Mouse (Mus musculus) embryonic facial prominence, embryonic 10.5 days (tissue): ENCODE data around the gene Tmem102. TPM values are rescaled to one million over a fixed set of nuclear protein-coding genes. Genes with fewer than 3 reads are reported as not detected.

Experiments
- DNase-seq: peaks from one replicate; pipeline ENCODE4 v3.0.0-alpha.2; 2017; ENCODE audit warnings: low spot score
- H3K27ac ChIP-seq: fragments of 300-500 bp; sonication (generic); replicated peaks from 2 replicates; pipeline ENCODE4 v1.5.1; 2016; ENCODE audit warnings: mild to moderate bottlenecking
- H3K27me3 ChIP-seq: fragments of 300-500 bp; sonication (generic); replicated peaks from 2 replicates; pipeline ENCODE4 v1.6.1; 2016; ENCODE audit warnings: low read depth, mild to moderate bottlenecking; ENCODE audit not compliant: poor library complexity, severe bottlenecking
- H3K36me3 ChIP-seq: fragments of 300-500 bp; sonication (generic); replicated peaks from 2 replicates; pipeline ENCODE4 v1.6.1; 2016; ENCODE audit warnings: mild to moderate bottlenecking, moderate library complexity
- H3K4me1 ChIP-seq: fragments of 300-500 bp; sonication (generic); 2 replicates; pipeline ENCODE4 v1.6.1; 2016
- H3K4me3 ChIP-seq: fragments of 300-500 bp; sonication (generic); 2 replicates; pipeline ENCODE4 v1.5.1; 2016; ENCODE audit warnings: mild to moderate bottlenecking, moderate library complexity
- H3K9me3 ChIP-seq: fragments of 300-500 bp; sonication (generic); 2 replicates; pipeline ENCODE4 v1.6.1; 2016; ENCODE audit warnings: mild to moderate bottlenecking
- WGBS: fragments of 180-500 bp; shearing (Covaris S2); methylation state at CpG from one replicate; pipeline ENCODE4 v1.1.7; 2016; 5-methylcytosine and 5-hydroxymethylcytosine counted together
- polyA plus RNA-seq: library from polyadenylated mRNA; unstranded; fragments of >200 nt; fragmentation: Nextera tagmentation; extraction: Ambion mirVana; gene quantifications from 2 replicates; pipeline ENCODE4 v1.2.1, GENCODE M21; 2016

Gene Tmem102
- polyA plus RNA-seq, 1 experiment from 2014 or later: 2.7 TPM

DNA sequence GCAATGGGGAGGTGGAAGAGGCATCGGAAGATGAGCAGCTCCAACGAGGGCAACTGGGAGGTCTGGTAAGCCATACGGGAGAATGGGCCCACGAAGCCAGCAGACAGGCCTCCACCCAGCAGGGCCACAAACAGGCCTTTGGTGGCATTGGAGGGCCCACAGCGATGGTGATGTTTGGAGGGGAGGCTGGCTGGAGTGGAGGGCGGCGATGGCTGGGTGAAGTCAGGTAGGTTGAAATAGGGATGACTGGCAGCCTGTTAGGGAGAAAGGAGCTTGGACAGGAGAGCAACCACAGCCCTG lies 44.6 kb downstream of the Tmem102 start:
- 92% methylated on average over 7 of the region's 7 CpGs for WGBS
- H3K9me3 ChIP-seq: no peaks in the 10 kb centered on the region
- H3K4me1 ChIP-seq: peaks cover 44% of the 10 kb centered on the region
- peaks cover 5% of the 10 kb centered on the region; the same call in 1 of the 2 replicates for H3K36me3 ChIP-seq
- H3K4me3 ChIP-seq: peak overlapping the region; percentile 20; the same call in 1 of the 2 replicates
- H3K27me3 ChIP-seq: peaks cover 4% of the 10 kb centered on the region; the same call in 1 of the 2 replicates
- no peak for DNase-seq
- H3K27ac ChIP-seq: peak overlapping the region; percentile 95; the same call in 1 of the 2 replicates

DNA sequence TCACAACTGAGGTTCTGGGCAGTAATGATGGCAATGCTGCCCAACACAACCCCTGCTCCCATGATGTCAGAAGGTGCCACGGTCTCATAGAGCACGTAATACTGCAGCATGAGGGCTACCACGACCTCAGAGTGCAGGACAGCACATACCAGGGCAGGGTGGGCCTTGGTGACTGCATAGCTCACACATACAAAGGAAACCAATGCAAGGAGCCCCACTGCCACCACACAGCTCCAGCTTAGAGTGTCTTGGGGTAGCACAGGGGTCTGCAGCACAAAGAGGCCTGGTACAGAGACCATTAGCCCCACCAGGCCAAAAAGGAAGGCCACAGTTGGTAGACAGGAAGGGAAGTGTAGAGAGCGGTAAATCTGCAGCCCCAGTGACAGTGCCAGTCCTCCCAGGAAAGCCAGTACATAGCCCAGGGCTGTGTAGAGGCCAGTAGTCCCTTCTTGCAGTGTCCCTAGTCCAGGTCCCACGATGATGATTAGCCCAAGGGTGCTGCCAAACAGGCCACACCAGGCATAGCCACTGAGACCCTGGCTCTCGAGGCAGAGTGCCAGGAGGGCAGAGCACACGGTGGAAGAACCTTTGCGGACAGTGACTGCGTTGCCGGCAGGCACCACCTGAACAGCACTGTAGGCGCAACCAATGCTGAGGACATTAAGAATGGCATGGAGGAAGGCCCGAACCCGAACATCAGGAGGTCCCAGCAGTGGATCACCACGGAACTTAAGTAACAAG lies 45.1 kb downstream of the Tmem102 start:
- Histone ChIP-seq H3K4me1 (peaks cover 44% of the 10 kb centered on the region), H3K36me3 (peaks cover 10% of the 10 kb centered on the region; the same call in 1 of the 2 replicates), H3K27me3 (peaks cover 4% of the 10 kb centered on the region; the same call in 1 of the 2 replicates), H3K27ac (peak overlapping the region; percentile 95), H3K9me3 (no peaks in the 10 kb centered on the region), H3K4me3 (peak overlapping the region; percentile 64)
- DNase-seq: no peak
- 78% methylated on average over 14 of the region's 14 CpGs for WGBS

DNA sequence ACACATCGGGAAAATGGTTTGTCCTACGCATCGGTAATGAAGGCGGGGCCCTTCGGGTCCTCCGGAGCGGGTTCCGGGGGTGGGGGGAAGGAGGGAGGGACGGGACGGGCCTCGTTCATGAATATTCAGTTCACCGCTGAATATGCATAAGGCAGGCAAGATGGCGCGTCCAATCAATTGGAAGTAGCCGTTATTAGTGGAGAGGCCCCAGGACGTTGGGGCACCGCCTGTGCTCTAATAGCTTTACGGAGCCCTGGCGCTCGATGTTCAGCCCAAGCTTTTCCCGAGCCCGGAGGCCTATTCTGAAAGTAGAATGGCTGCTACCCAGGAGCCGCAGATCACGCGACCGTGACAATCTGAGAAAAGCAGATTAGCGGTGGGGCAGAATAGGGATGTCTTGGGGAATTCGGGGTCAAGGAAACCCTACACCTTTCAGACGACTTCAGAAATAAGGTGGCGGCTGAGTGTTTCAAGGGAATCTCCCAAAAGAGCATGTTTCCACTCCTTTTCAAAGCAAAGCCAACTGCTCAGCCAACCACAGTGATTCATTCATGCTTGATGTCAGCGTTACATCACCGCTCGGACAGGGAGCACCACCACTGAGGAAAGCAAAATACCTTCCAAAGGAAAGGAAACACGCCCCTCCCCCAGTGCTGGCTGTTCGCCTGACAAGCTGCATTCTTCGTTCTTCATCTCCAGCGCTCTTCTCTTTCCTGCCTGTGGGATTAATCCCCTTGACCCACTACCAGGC lies 46.3 kb downstream of the Tmem102 start:
- H3K36me3 ChIP-seq: peaks cover 13% of the 10 kb centered on the region; the same call in 1 of the 2 replicates
- H3K4me3 ChIP-seq: peak overlapping the region; percentile 64
- H3K27ac ChIP-seq: peak overlapping the region; percentile 95
- under 1% methylated on average over 37 of the region's 37 CpGs for WGBS
- DNase-seq: peak; percentile 95
- peaks cover 47% of the 10 kb centered on the region for H3K4me1 ChIP-seq
- no peaks in the 10 kb centered on the region for H3K9me3 ChIP-seq
- peaks cover 4% of the 10 kb centered on the region; the same call in 1 of the 2 replicates for H3K27me3 ChIP-seq

DNA sequence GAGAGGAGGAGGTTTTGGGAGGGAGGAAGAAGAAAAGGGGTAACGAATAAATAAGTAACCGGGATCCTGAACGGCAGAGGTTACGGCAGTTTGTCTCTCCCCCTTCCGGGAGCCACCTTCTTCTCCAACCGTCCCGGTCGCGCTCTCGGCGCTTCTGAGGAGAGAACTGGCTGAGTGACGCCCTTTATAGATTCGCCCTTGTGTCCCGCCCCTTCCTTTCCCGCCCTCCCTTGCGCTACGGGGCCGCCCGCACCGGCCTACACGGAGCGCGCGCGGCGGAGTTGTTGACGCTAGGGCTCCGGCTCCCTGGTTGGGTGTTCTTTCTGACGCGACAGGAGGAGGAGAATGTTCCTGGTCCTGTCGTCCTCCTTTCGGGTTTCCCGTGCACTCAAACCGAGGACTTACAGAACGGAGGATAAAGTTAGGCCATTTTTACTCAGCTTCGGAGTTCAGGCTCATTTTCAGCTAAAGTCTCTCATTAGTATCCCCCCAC lies 46.9 kb downstream of the Tmem102 start, which contains the start of gene Polr2a:
Gene Polr2a, minus strand, starts transcription at position 160 of the 493 bp plus-strand sequence.
- Histone ChIP-seq H3K36me3 (peaks cover 13% of the 10 kb centered on the region; the same call in 1 of the 2 replicates), H3K27ac (peak within 1 kb of the TSS; percentile 95), H3K27me3 (peaks cover 4% of the 10 kb centered on the region; the same call in 1 of the 2 replicates), H3K4me1 (peaks cover 47% of the 10 kb centered on the region), H3K9me3 (no peaks in the 10 kb centered on the region), H3K4me3 (peak within 1 kb of the TSS; percentile 64)
- peak; percentile 98 for DNase-seq
- 0% methylated on average over 36 of the region's 36 CpGs for WGBS

DNA sequence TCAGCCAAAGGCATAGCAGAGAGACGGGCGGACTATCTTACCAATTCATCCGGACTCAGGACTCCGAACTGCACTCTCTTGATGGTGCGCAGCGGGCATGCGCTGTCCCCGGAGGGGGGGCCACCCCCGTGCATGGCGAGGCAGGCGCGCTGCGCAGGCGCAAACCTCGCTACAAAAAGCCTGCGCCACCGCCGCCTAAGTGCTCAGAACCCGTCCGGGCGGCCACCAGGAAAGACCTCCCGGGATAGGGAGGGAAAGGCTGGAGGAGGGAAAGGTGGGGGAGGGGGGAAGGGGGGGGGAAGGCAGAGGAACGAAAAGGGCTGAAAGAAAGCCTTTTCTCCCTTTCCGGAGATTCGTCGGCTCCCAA lies 47.4 kb downstream of the Tmem102 start:
- WGBS: under 1% methylated on average over 26 of the region's 26 CpGs
- Histone ChIP-seq H3K4me1 (peaks cover 47% of the 10 kb centered on the region), H3K27ac (peak overlapping the region; percentile 95), H3K4me3 (peak overlapping the region; percentile 64), H3K36me3 (peaks cover 13% of the 10 kb centered on the region; the same call in 1 of the 2 replicates), H3K27me3 (peaks cover 4% of the 10 kb centered on the region; the same call in 1 of the 2 replicates), H3K9me3 (no peaks in the 10 kb centered on the region)
- peak; percentile 95 for DNase-seq

DNA sequence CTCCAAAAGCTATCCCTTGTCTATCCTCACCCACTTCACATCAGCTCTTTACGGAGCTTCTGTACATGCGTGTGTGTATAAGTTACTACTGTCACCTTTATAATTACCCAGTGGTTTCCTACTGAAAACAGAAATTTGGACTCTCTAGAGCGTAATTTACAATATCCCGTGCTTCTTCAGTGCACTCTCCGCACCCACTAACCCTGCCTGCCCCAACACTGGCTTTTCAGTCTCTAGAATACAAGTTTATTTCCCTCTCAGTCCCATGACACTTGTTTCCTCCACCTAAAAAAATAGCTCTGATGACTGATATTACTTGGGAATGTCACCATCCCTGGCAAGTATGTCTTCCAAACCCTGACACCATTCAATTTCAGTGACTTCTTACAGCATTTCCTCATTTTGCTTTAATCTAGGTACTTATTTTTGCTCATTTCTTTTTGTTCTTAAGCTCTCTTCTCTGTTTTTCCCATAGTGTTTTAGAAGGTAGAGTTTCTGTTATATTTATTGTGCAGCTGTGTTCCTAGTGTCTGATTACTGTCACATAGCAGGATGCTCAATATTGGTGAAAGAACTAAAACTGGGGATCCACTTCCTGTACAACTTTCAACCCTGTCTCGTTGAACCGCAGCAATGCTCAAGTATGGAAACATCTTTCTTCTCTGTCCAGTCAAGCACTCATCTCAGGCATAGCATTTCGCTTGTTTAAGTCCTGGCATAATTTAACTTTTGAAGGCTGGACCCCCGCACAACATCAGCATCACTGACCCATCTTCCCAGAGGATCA lies 47.9 kb downstream of the Tmem102 start:
- peaks cover 4% of the 10 kb centered on the region; the same call in 1 of the 2 replicates for H3K27me3 ChIP-seq
- peaks cover 13% of the 10 kb centered on the region; the same call in 1 of the 2 replicates for H3K36me3 ChIP-seq
- H3K4me1 ChIP-seq: peaks cover 49% of the 10 kb centered on the region
- H3K27ac ChIP-seq: peak overlapping the region; percentile 95
- peak overlapping the region; percentile 64 for H3K4me3 ChIP-seq
- no peak for DNase-seq
- WGBS: 48% methylated on average over 9 of the region's 9 CpGs
- no peaks in the 10 kb centered on the region for H3K9me3 ChIP-seq

DNA sequence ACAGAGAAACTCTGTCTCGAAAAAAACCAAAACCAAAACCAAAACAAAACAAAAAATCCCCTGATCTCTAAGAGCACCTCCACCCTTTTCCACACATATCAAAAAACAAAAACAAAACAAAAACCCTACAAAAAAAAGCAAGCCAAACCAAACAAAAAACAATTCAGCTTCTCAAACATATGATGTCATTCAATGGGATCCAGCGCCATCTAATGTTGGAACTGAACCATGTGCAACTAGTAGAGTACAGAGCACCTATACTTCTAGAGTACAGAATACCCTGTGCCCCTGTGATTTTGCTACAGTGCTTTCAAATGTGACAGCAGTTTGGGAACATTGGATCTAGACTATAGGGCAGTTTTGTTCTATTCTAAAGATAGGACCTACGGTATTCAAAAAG lies 50.7 kb downstream of the Tmem102 start:
- peak overlapping the region; percentile 64; the same call in 1 of the 2 replicates for H3K4me3 ChIP-seq
- WGBS: 64% methylated on average over 3 of the region's 3 CpGs
- peaks cover 19% of the 10 kb centered on the region for H3K36me3 ChIP-seq
- no peak overlapping the region for H3K27ac ChIP-seq
- H3K9me3 ChIP-seq: no peaks in the 10 kb centered on the region
- no peaks in the 10 kb centered on the region for H3K27me3 ChIP-seq
- H3K4me1 ChIP-seq: peaks cover 37% of the 10 kb centered on the region
- no peak for DNase-seq

DNA sequence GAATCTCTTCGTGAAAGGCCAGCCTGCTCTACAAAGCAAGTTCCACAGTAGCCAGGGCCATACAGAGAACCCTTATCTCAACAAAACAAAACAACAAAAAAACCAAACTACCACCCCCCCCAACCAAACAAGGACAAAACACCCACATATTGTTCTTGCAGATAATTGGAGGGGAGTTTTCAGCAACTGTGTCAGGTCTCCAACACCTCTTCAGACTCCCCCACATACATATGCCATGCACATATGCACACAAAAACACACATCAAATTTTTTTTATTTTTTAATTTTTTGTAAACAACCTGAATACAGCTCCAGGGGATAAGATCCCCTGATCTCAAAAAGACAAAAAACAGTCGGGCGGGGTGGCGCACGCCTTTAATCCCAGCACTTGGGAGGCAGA lies 51.2 kb downstream of the Tmem102 start:
- no peak for DNase-seq
- peaks cover 32% of the 10 kb centered on the region for H3K4me1 ChIP-seq
- 93% methylated on average over 5 of the region's 5 CpGs for WGBS
- H3K9me3 ChIP-seq: no peaks in the 10 kb centered on the region
- H3K27me3 ChIP-seq: no peaks in the 10 kb centered on the region
- peaks cover 23% of the 10 kb centered on the region for H3K36me3 ChIP-seq
- H3K4me3 ChIP-seq: peak overlapping the region; percentile 64; the same call in 1 of the 2 replicates
- no peak overlapping the region for H3K27ac ChIP-seq

Other genes with a start within 250 kb of the Tmem102 start
- gene Efnb3, start 245.4 kb downstream of the Tmem102 start, polyA plus RNA-seq: 29.5 and 29.8 TPM in 2 replicates
- 41.6 and 43.5 TPM in 2 replicates for gene Wrap53, start 225.4 kb downstream of the Tmem102 start, polyA plus RNA-seq
- 219 and 225 TPM in 2 replicates for gene Trp53, start 225.3 kb downstream of the Tmem102 start, polyA plus RNA-seq
- gene Atp1b2, start 199.7 kb downstream of the Tmem102 start, polyA plus RNA-seq: 3.2 TPM in 2 replicates
- gene Shbg, start 187.7 kb downstream of the Tmem102 start, polyA plus RNA-seq: not detected in 2 replicates
- gene Sat2, start 183.6 kb downstream of the Tmem102 start, polyA plus RNA-seq: 16.0 TPM in 2 replicates
- 45.2 and 45.5 TPM in 2 replicates for gene Fxr2, start 172.6 kb downstream of the Tmem102 start, polyA plus RNA-seq
- gene Sox15, start 150.3 kb downstream of the Tmem102 start, polyA plus RNA-seq: 0.17 TPM in 1 of 2 replicates, not detected in the other
- 64.9 and 67.2 TPM in 2 replicates for gene Mpdu1, start 143.0 kb downstream of the Tmem102 start, polyA plus RNA-seq
- gene Cd68, start 139.5 kb downstream of the Tmem102 start, polyA plus RNA-seq: 5.3 and 7.3 TPM in 2 replicates
- gene Eif4a1, start 133.2 kb downstream of the Tmem102 start, polyA plus RNA-seq: 780 and 781 TPM in 2 replicates
- gene Senp3, start 123.5 kb downstream of the Tmem102 start, polyA plus RNA-seq: 136 and 141 TPM in 2 replicates
- gene Tnfsf13, start 119.8 kb downstream of the Tmem102 start, polyA plus RNA-seq: 0.15 TPM in 1 of 2 replicates, not detected in the other
- gene Tnfsf12, start 109.8 kb downstream of the Tmem102 start, polyA plus RNA-seq: 1.2 and 2.2 TPM in 2 replicates
- 0.88 and 1.3 TPM in 2 replicates for gene Tnfsfm13, start 109.5 kb downstream of the Tmem102 start, polyA plus RNA-seq
- 31.3 and 34.9 TPM in 2 replicates for gene Polr2a, start 47.0 kb downstream of the Tmem102 start, polyA plus RNA-seq
- 0.12 TPM in 1 of 2 replicates, not detected in the other for gene Slc35g3, start 43.7 kb downstream of the Tmem102 start, polyA plus RNA-seq
- gene Zbtb4, start 39.7 kb downstream of the Tmem102 start, polyA plus RNA-seq: 0.55 and 1.0 TPM in 2 replicates
- gene Chrnb1, start 9.7 kb downstream of the Tmem102 start, polyA plus RNA-seq: 1.4 and 2.3 TPM in 2 replicates
- gene Fgf11, start 3.8 kb downstream of the Tmem102 start, polyA plus RNA-seq: 0.91 and 0.93 TPM in 2 replicates
- not detected in 2 replicates for gene Gm39566, start 9.7 kb upstream of the Tmem102 start, polyA plus RNA-seq
- gene Spem2, start 12.8 kb upstream of the Tmem102 start, polyA plus RNA-seq: not detected in 2 replicates
- gene Spem1, start 16.6 kb upstream of the Tmem102 start, polyA plus RNA-seq: 0.14 TPM in 1 of 2 replicates, not detected in the other
- gene Nlgn2, start 32.2 kb upstream of the Tmem102 start, polyA plus RNA-seq: 4.7 and 5.4 TPM in 2 replicates
- 321 and 340 TPM in 2 replicates for gene Tmem256, start 32.9 kb upstream of the Tmem102 start, polyA plus RNA-seq
- 106 and 111 TPM in 2 replicates for gene Plscr3, start 40.8 kb upstream of the Tmem102 start, polyA plus RNA-seq
- 2.3 and 3.1 TPM in 2 replicates for gene Tnk1, start 53.1 kb upstream of the Tmem102 start, polyA plus RNA-seq
- gene Tmem95, start 72.4 kb upstream of the Tmem102 start, polyA plus RNA-seq: 0.31 TPM in 1 of 2 replicates, not detected in the other
- gene Kctd11, start 75.8 kb upstream of the Tmem102 start, polyA plus RNA-seq: 6.8 and 7.0 TPM in 2 replicates
- 1.3 and 1.5 TPM in 2 replicates for gene Acap1, start 89.9 kb upstream of the Tmem102 start, polyA plus RNA-seq
- gene 2810408A11Rik, start 95.4 kb upstream of the Tmem102 start, polyA plus RNA-seq: 14.7 and 14.8 TPM in 2 replicates
- 10.9 and 11.1 TPM in 2 replicates for gene Neurl4, start 95.4 kb upstream of the Tmem102 start, polyA plus RNA-seq
- gene Gps2, start 108.3 kb upstream of the Tmem102 start, polyA plus RNA-seq: 87.6 and 89.1 TPM in 2 replicates
- gene Eif5a, start 116.3 kb upstream of the Tmem102 start, polyA plus RNA-seq: 2,818 and 3,035 TPM in 2 replicates
- gene Ybx2, start 130.2 kb upstream of the Tmem102 start, polyA plus RNA-seq: 5.1 and 5.8 TPM in 2 replicates
- 18.6 and 23.7 TPM in 2 replicates for gene Slc2a4, start 142.6 kb upstream of the Tmem102 start, polyA plus RNA-seq
- 56.3 and 56.4 TPM in 2 replicates for gene Cldn7, start 159.2 kb upstream of the Tmem102 start, polyA plus RNA-seq
- 23.9 and 25.3 TPM in 2 replicates for gene Ctdnep1, start 175.5 kb upstream of the Tmem102 start, polyA plus RNA-seq
- gene Elp5, start 176.9 kb upstream of the Tmem102 start, polyA plus RNA-seq: 157 and 161 TPM in 2 replicates
- gene Gabarap, start 185.5 kb upstream of the Tmem102 start, polyA plus RNA-seq: 317 and 331 TPM in 2 replicates
- gene Phf23, start 190.2 kb upstream of the Tmem102 start, polyA plus RNA-seq: 96.5 and 98.3 TPM in 2 replicates
- gene Dvl2, start 195.0 kb upstream of the Tmem102 start, polyA plus RNA-seq: 59.0 and 59.8 TPM in 2 replicates
- 42.2 and 46.3 TPM in 2 replicates for gene Acadvl, start 209.8 kb upstream of the Tmem102 start, polyA plus RNA-seq
- gene Dlg4, start 211.3 kb upstream of the Tmem102 start, polyA plus RNA-seq: 12.6 and 13.2 TPM in 2 replicates
- gene Asgr1, start 248.5 kb upstream of the Tmem102 start, polyA plus RNA-seq: 0.55 and 0.70 TPM in 2 replicates